Mouse (Mus musculus) forebrain, embryonic 14.5 days (tissue): ENCODE measurements around the gene Vsig2. TPM values are rescaled to one million over a fixed set of nuclear protein-coding genes. Genes with fewer than 3 reads are reported as not detected.

Experiments
- ATAC-seq: fragments of 200-750 bp; cut with Nextera tagmentation; 2 replicates; pipeline ENCODE4 v1.8.0; 2017; ENCODE audit warnings: mild to moderate bottlenecking, moderate library complexity
- DNase-seq: peaks from one replicate; pipeline ENCODE4 v3.0.0-alpha.2; 2015; ENCODE audit warnings: low spot score
- H3K27ac ChIP-seq: fragments of 300-500 bp; sonication (generic); 2 replicates; pipeline ENCODE4 v1.5.1; 2014; ENCODE audit warnings: low read depth, mild to moderate bottlenecking, control low read depth, low read length, moderate library complexity
- H3K27me3 ChIP-seq: fragments of 300-500 bp; sonication (generic); replicated peaks from 2 replicates; pipeline ENCODE4 v1.6.1; 2014; ENCODE audit warnings: low read length, control low read depth, mixed read lengths; ENCODE audit not compliant: control insufficient read depth, insufficient read depth
- H3K36me3 ChIP-seq: fragments of 300-500 bp; sonication (generic); 2 replicates; pipeline ENCODE4 v1.6.1; 2014; ENCODE audit warnings: low read length, control low read depth; ENCODE audit not compliant: control insufficient read depth, insufficient read depth
- H3K4me1 ChIP-seq: fragments of 300-500 bp; sonication (generic); 2 replicates; pipeline ENCODE4 v1.6.1; 2014; ENCODE audit warnings: antibody characterized with exemption, low read length, control low read depth; ENCODE audit not compliant: control insufficient read depth, insufficient read depth
- H3K4me2 ChIP-seq: fragments of 300-500 bp; sonication (generic); 2 replicates; pipeline ENCODE4 v1.6.1; 2014; ENCODE audit warnings: mild to moderate bottlenecking, control low read depth, low read length
- H3K4me3 ChIP-seq: fragments of 300-500 bp; sonication (generic); 2 replicates; pipeline ENCODE4 v1.5.1; 2014; ENCODE audit warnings: low read depth, low read length, control low read depth
- H3K9ac ChIP-seq: fragments of 300-500 bp; sonication (generic); 2 replicates; pipeline ENCODE4 v1.6.1; 2014; ENCODE audit warnings: mild to moderate bottlenecking, low read length, control low read depth, moderate library complexity
- H3K9me3 ChIP-seq: fragments of 300-500 bp; sonication (generic); replicated peaks from 2 replicates; pipeline ENCODE4 v1.6.1; 2016; ENCODE audit warnings: low read length, control low read depth, mixed read lengths; ENCODE audit not compliant: control insufficient read depth
- WGBS: fragments of 180-500 bp; shearing (Covaris S2); extraction: QIAGEN DNeasy Blood & Tissue Kit; methylation state at CpG from one replicate; pipeline ENCODE4 v1.1.7; 2014; 5-methylcytosine and 5-hydroxymethylcytosine counted together
- polyA plus RNA-seq: library from polyadenylated mRNA; unstranded; fragments of >200 nt; fragmentation: Nextera tagmentation; extraction: Ambion mirVana; gene quantifications from 2 replicates; pipeline ENCODE4 v1.2.1, GENCODE M21; 2014

Gene Vsig2
- polyA plus RNA-seq, 1 experiment from 2014 or later: not detected

GRCm38 (mm10) chr9:37543869-37544440, 4.9 kb downstream of the Vsig2 start:
- Histone ChIP-seq H3K4me2 (peak overlapping the region; percentile 56), H3K9me3 (no peaks in the 10 kb centered on the region), H3K27me3 (peaks cover 27% of the 10 kb centered on the region), H3K4me1 (peaks cover 6% of the 10 kb centered on the region; the same call in 1 of the 2 replicates), H3K4me3 (peak overlapping the region; percentile 24; the same call in 1 of the 2 replicates), H3K36me3 (no peaks in the 10 kb centered on the region), H3K27ac (no peak overlapping the region), H3K9ac (no peak overlapping the region)
- WGBS: 33% methylated on average over 12 of the region's 12 CpGs
- peak; percentile 6; the same call in 1 of the 2 replicates for ATAC-seq
- DNase-seq: no peak

GRCm38 (mm10) chr9:37544447-37545165, 5.6 kb downstream of the Vsig2 start:
- no peaks in the 10 kb centered on the region for H3K9me3 ChIP-seq
- H3K4me1 ChIP-seq: peaks cover 6% of the 10 kb centered on the region; the same call in 1 of the 2 replicates
- H3K4me3 ChIP-seq: peak overlapping the region; percentile 24
- H3K36me3 ChIP-seq: no peaks in the 10 kb centered on the region
- H3K27me3 ChIP-seq: peaks cover 27% of the 10 kb centered on the region
- ATAC-seq: peak; percentile 67
- peak; percentile 73 for DNase-seq
- peak overlapping the region; percentile 32; the same call in 1 of the 2 replicates for H3K9ac ChIP-seq
- peak overlapping the region; percentile 56 for H3K4me2 ChIP-seq
- H3K27ac ChIP-seq: no peak overlapping the region
- WGBS: under 1% methylated on average over 29 of the region's 29 CpGs

- Histone ChIP-seq H3K27me3 (peaks cover 27% of the 10 kb centered on the region), H3K4me1 (peaks cover 6% of the 10 kb centered on the region; the same call in 1 of the 2 replicates), H3K36me3 (no peaks in the 10 kb centered on the region), H3K9me3 (no peaks in the 10 kb centered on the region), H3K4me2 (peak overlapping the region; percentile 56), H3K27ac (no peak overlapping the region), H3K4me3 (peak overlapping the region; percentile 24), H3K9ac (peak overlapping the region; percentile 29; the same call in 1 of the 2 replicates)
- DNase-seq (no peak), ATAC-seq (peak; percentile 43)
- WGBS: 11% methylated on average over 17 of the region's 17 CpGs
Measured at GRCm38 (mm10) chr9:37545166-37545610, 6.1 kb downstream of the Vsig2 start.

- Histone ChIP-seq H3K4me3 (no peak overlapping the region), H3K27me3 (peaks cover 29% of the 10 kb centered on the region), H3K27ac (no peak overlapping the region), H3K9me3 (no peaks in the 10 kb centered on the region), H3K4me2 (no peak overlapping the region), H3K36me3 (no peaks in the 10 kb centered on the region), H3K9ac (no peak overlapping the region), H3K4me1 (peaks cover 6% of the 10 kb centered on the region; the same call in 1 of the 2 replicates)
- no peak for DNase-seq
- whole genome bisulfite sequencing: 22% methylated on average over 27 of the region's 27 CpGs
- 0 out of 2 replicates have a peak, but pooled peaks have one; percentile 18 for ATAC-seq
Measured at GRCm38 (mm10) chr9:37545847-37546452, 6.9 kb downstream of the Vsig2 start.

- DNase-seq (no peak), ATAC-seq (no peak)
- Histone ChIP-seq H3K4me2 (no peak overlapping the region), H3K36me3 (no peaks in the 10 kb centered on the region), H3K9ac (no peak overlapping the region), H3K4me1 (peaks cover 8% of the 10 kb centered on the region), H3K27ac (no peak overlapping the region), H3K27me3 (peaks cover 39% of the 10 kb centered on the region), H3K9me3 (no peaks in the 10 kb centered on the region), H3K4me3 (no peak overlapping the region)
- WGBS: 94% methylated on average over 1 of the region's 1 CpGs
Measured at GRCm38 (mm10) chr9:37546889-37547288, 7.8 kb downstream of the Vsig2 start.

GRCm38 (mm10) chr9:37550435-37550834, 11.4 kb downstream of the Vsig2 start:
- H3K4me3 ChIP-seq: no peak overlapping the region
- H3K4me2 ChIP-seq: no peak overlapping the region
- no peaks in the 10 kb centered on the region for H3K36me3 ChIP-seq
- H3K9ac ChIP-seq: no peak overlapping the region
- no peak for DNase-seq
- H3K9me3 ChIP-seq: no peaks in the 10 kb centered on the region
- no peak for ATAC-seq
- no peak overlapping the region for H3K27ac ChIP-seq
- 71% methylated on average over 1 of the region's 1 CpGs for WGBS
- peaks cover 16% of the 10 kb centered on the region for H3K4me1 ChIP-seq
- H3K27me3 ChIP-seq: peaks cover 44% of the 10 kb centered on the region

GRCm38 (mm10) chr9:37551751-37552531, 12.9 kb downstream of the Vsig2 start:
- no peak for DNase-seq
- Histone ChIP-seq H3K4me3 (peak overlapping the region; percentile 37), H3K27me3 (peaks cover 32% of the 10 kb centered on the region), H3K9me3 (no peaks in the 10 kb centered on the region), H3K27ac (no peak overlapping the region), H3K9ac (peak overlapping the region; percentile 54), H3K4me2 (peak overlapping the region; percentile 90), H3K36me3 (no peaks in the 10 kb centered on the region), H3K4me1 (peaks cover 16% of the 10 kb centered on the region)
- ATAC-seq: no peak; the same call in 1 of the 2 replicates
- WGBS: 2% methylated on average over 23 of the region's 23 CpGs

GRCm38 (mm10) chr9:37552536-37553293, 13.7 kb downstream of the Vsig2 start, which contains the start of gene Nrgn:
Gene Nrgn (minus strand): TSS chr9:37552904.
- Histone ChIP-seq H3K27me3 (peaks cover 30% of the 10 kb centered on the region), H3K4me2 (peak within 1 kb of the TSS; percentile 90), H3K36me3 (no peaks in the 10 kb centered on the region), H3K4me1 (peaks cover 16% of the 10 kb centered on the region), H3K9me3 (no peaks in the 10 kb centered on the region), H3K4me3 (peak within 1 kb of the TSS; percentile 37), H3K27ac (no peak within 1 kb of the TSS), H3K9ac (peak within 1 kb of the TSS; percentile 54)
- peak; percentile 92 for DNase-seq
- 3% methylated on average over 31 of the region's 31 CpGs for WGBS
- peak; percentile 95 for ATAC-seq
